17 mouse cellular contexts compared by ENCODE assay signal in the genomic region with DNA sequence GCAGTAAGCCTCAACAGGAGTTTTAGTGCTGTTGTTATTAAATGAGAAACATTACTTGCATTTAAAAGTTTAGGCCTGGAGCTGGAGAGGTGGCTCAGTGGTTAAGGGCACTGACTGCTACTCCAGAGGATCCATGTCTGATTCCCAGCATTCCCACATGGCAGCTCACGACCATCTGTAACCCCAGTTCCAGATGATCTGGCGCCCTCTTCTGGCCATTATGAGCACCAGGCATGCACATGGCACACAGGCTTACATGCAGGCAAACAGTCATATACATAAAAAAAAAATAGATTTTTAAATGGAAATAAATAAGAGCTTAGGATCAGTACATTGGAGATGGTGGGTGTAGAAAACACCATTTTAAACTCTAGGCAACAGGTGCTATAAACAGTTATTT. TPM values are rescaled to one million over a fixed set of nuclear protein-coding genes. Genes with fewer than 3 reads are reported as not detected.
DNase-seq lines count a peak whose midpoint lies in the region; ATAC-seq and TF ChIP-seq lines count a peak whose summit lies in the region.
"Had no signal": no experiment of that assay in that cellular context is flagged by ENCODE, and none has a peak within 500 bp of the region (broad histone marks: within the 10 kb centered on the region; RNA-seq: fewer than 3 reads in every experiment).

No protein-coding gene starts in this region.

- no peak overlapping the region for H3K27ac ChIP-seq in hindbrain, postnatal 0 days
- no peak overlapping the region for H3K27ac ChIP-seq in hindbrain, embryonic 16.5 days (ENCODE audit: low read depth, low read length)
- no peak overlapping the region for H3K27ac ChIP-seq in embryonic fibroblast, embryonic 13.5 days (ENCODE audit: insufficient read depth, low read length)
- H3K27ac ChIP-seq: forebrain, embryonic 12.5 days; hindbrain, embryonic 13.5 days had no signal

- no peak overlapping the region for H3K9ac ChIP-seq in hindbrain, postnatal 0 days (replicated peaks; ENCODE audit: low read length)
- H3K9ac ChIP-seq in hindbrain, embryonic 16.5 days (ENCODE audit: low read depth, low read length): no peak overlapping the region
- H3K9ac ChIP-seq: forebrain, embryonic 12.5 days; hindbrain, embryonic 13.5 days had no signal

- peaks cover 28% of the 10 kb centered on the region; the same call in 1 of the 2 replicates for H3K36me3 ChIP-seq in hindbrain, postnatal 0 days (ENCODE audit: insufficient read depth, low read length)
- peaks cover 20% of the 10 kb centered on the region for H3K36me3 ChIP-seq in hindbrain, embryonic 16.5 days (ENCODE audit: control insufficient read depth, insufficient read depth, low read length)

- peak; percentile 41; the same call in 1 of the 2 replicates for TF ChIP-seq CTCF in hindbrain, postnatal 0 days (IDR thresholded peaks at IDR 0.05; ENCODE audit: low read depth)
- TF ChIP-seq CTCF in lung, adult 2 months (IDR thresholded peaks at IDR 0.05; ENCODE audit: insufficient read depth, low read length): 0 out of 2 replicates have a peak, but pooled peaks have one; percentile 13
- 0 out of 2 replicates have a peak, but pooled peaks have one; percentile 10 for TF ChIP-seq CTCF in embryonic fibroblast, embryonic 13.5 days (IDR thresholded peaks at IDR 0.05; ENCODE audit: borderline replicate concordance, insufficient read depth, low read length)

- H3K9me3 ChIP-seq in hindbrain, postnatal 0 days (ENCODE audit: low read length): no peaks in the 10 kb centered on the region
- H3K9me3 ChIP-seq in hindbrain, embryonic 16.5 days (ENCODE audit: control insufficient read depth, low read length): peaks cover 2% of the 10 kb centered on the region; the same call in 1 of the 2 replicates
- H3K9me3 ChIP-seq: hindbrain, embryonic 13.5 days had no signal

- no peaks in the 10 kb centered on the region for H3K4me1 ChIP-seq in hindbrain, postnatal 0 days (ENCODE audit: insufficient read depth, low read length)
- no peaks in the 10 kb centered on the region for H3K4me1 ChIP-seq in hindbrain, embryonic 16.5 days (ENCODE audit: control insufficient read depth, insufficient read depth, low read depth, low read length)
- H3K4me1 ChIP-seq in lung, adult 2 months (ENCODE audit: control insufficient read depth, insufficient read depth, low read length): no peaks in the 10 kb centered on the region
- 0 out of 2 replicates have a peak, but pooled peaks cover 7% of the 10 kb centered on the region for H3K4me1 ChIP-seq in embryonic fibroblast, embryonic 13.5 days (ENCODE audit: control insufficient read depth, insufficient read depth, low read length)
- H3K4me1 ChIP-seq: hindbrain, embryonic 13.5 days had no signal

- TF ChIP-seq POLR2A in lung, adult 2 months (IDR thresholded peaks at IDR 0.05; ENCODE audit: borderline replicate concordance, extremely low read depth, low read depth, low read length): no peak
- no peak for TF ChIP-seq POLR2A in embryonic fibroblast, embryonic 13.5 days (IDR thresholded peaks at IDR 0.05; ENCODE audit: low read depth, low read length)

- H3K4me2 ChIP-seq in hindbrain, postnatal 0 days (ENCODE audit: low read depth, low read length): no peak overlapping the region
- H3K4me2 ChIP-seq in hindbrain, embryonic 16.5 days (ENCODE audit: low read length): no peak overlapping the region
- H3K4me2 ChIP-seq: forebrain, embryonic 12.5 days; hindbrain, embryonic 13.5 days had no signal

- no peak for ATAC-seq in hindbrain, postnatal 0 days
- ATAC-seq in hindbrain, embryonic 16.5 days: no peak

- no peak for DNase-seq in hindbrain, postnatal 0 days (ENCODE audit: low spot score)
- DNase-seq in lung, adult 2 months: no peak
- no peak for DNase-seq in lung, adult 18-20 months
- DNase-seq in ES-CJ7 (ENCODE audit: low read depth, low spot score): peak; percentile 60
- DNase-seq in ovary, adult 18-20 months (ENCODE audit: low spot score): no peak
- DNase-seq: adrenal gland, adult 2 months; cerebellum, adult 18-20 months; heart, adult 11 months; heart, postnatal 10 days; kidney, adult 18-20 months; right cerebral cortex, postnatal 14 days; thymus, adult 18-20 months had no signal

- no peak overlapping the region for H3K4me3 ChIP-seq in hindbrain, postnatal 0 days (ENCODE audit: low read length)
- H3K4me3 ChIP-seq in hindbrain, embryonic 16.5 days (ENCODE audit: low read length): no peak overlapping the region
- no peak overlapping the region for H3K4me3 ChIP-seq in lung, adult 2 months (replicated peaks; ENCODE audit: extremely low read depth, low read depth, low read length)
- H3K4me3 ChIP-seq in embryonic fibroblast, embryonic 13.5 days (ENCODE audit: insufficient read depth, low read length): no peak overlapping the region
- H3K4me3 ChIP-seq: forebrain, embryonic 12.5 days; hindbrain, embryonic 13.5 days; myocyte had no signal

- no peaks in the 10 kb centered on the region for H3K27me3 ChIP-seq in hindbrain, postnatal 0 days (ENCODE audit: insufficient read depth, low read length)
- H3K27me3 ChIP-seq in hindbrain, embryonic 16.5 days (replicated peaks; ENCODE audit: control insufficient read depth, insufficient read depth, low read length): no peaks in the 10 kb centered on the region
- H3K27me3 ChIP-seq: forebrain, embryonic 12.5 days; hindbrain, embryonic 13.5 days had no signal

- WGBS in hindbrain, postnatal 0 days: 92% methylated on average over 2 of the region's 2 CpGs
- WGBS in hindbrain, embryonic 16.5 days: 91% methylated on average over 2 of the region's 2 CpGs
- 92% methylated on average over 2 of the region's 2 CpGs for WGBS in lung, adult 2 months

RNA-seq across cellular contexts. Expression of gene Ctnnal1, which starts 21.0 kb away (rescaled TPM):
- 9.5 and 16.3 TPM in 2 replicates for total RNA-seq in hindbrain, postnatal 0 days (2014; rRNA removed)
- polyA plus RNA-seq in hindbrain, postnatal 0 days (2015; fragmentation: Nextera tagmentation; extraction: Ambion mirVana): 17.8 and 20.2 TPM in 2 replicates
- 13.7 and 14.6 TPM in 2 replicates for polyA plus RNA-seq in hindbrain, embryonic 16.5 days (2015; fragmentation: Nextera tagmentation; extraction: Ambion mirVana)
- polyA plus RNA-seq in lung, adult 2 months (2012; rRNA removed): 4.4 and 8.8 TPM in 2 replicates
- polyA plus RNA-seq in embryonic fibroblast, embryonic 13.5 days (2011; ENCODE audit: insufficient read length, low read depth, missing spikeins): 5.6 and 10.4 TPM in 2 replicates

RNA-seq across cellular contexts. Expression of gene Fam206a, which starts 41.8 kb away (rescaled TPM):
- 9.1 and 9.6 TPM in 2 replicates for total RNA-seq in hindbrain, postnatal 0 days (2014; rRNA removed)
- 9.4 and 9.7 TPM in 2 replicates for polyA plus RNA-seq in hindbrain, postnatal 0 days (2015; fragmentation: Nextera tagmentation; extraction: Ambion mirVana)
- polyA plus RNA-seq in hindbrain, embryonic 16.5 days (2015; fragmentation: Nextera tagmentation; extraction: Ambion mirVana): 13.1 and 15.2 TPM in 2 replicates
- 2.3 and 3.5 TPM in 2 replicates for polyA plus RNA-seq in lung, adult 2 months (2012; rRNA removed)
- 18.9 and 20.3 TPM in 2 replicates for polyA plus RNA-seq in embryonic fibroblast, embryonic 13.5 days (2011; ENCODE audit: insufficient read length, low read depth, missing spikeins)

RNA-seq across cellular contexts. Expression of gene Elp1, which starts 41.8 kb away (rescaled TPM):
- total RNA-seq in hindbrain, postnatal 0 days (2014; rRNA removed): 94.6 and 95.6 TPM in 2 replicates
- 41.6 and 44.2 TPM in 2 replicates for polyA plus RNA-seq in hindbrain, postnatal 0 days (2015; fragmentation: Nextera tagmentation; extraction: Ambion mirVana)
- polyA plus RNA-seq in hindbrain, embryonic 16.5 days (2015; fragmentation: Nextera tagmentation; extraction: Ambion mirVana): 56.8 and 60.3 TPM in 2 replicates
- polyA plus RNA-seq in lung, adult 2 months (2012; rRNA removed): 10.2 and 16.0 TPM in 2 replicates
- 41.6 and 51.3 TPM in 2 replicates for polyA plus RNA-seq in embryonic fibroblast, embryonic 13.5 days (2011; ENCODE audit: insufficient read length, low read depth, missing spikeins)
